Mouse (Mus musculus): ENCODE data around the gene Frmd4b. TPM values are rescaled to one million over a fixed set of nuclear protein-coding genes. Genes with fewer than 3 reads are reported as not detected.

The Frmd4b gene
- polyA plus RNA-seq, 1 experiment from 2014 or later: 13.5 TPM

DNA sequence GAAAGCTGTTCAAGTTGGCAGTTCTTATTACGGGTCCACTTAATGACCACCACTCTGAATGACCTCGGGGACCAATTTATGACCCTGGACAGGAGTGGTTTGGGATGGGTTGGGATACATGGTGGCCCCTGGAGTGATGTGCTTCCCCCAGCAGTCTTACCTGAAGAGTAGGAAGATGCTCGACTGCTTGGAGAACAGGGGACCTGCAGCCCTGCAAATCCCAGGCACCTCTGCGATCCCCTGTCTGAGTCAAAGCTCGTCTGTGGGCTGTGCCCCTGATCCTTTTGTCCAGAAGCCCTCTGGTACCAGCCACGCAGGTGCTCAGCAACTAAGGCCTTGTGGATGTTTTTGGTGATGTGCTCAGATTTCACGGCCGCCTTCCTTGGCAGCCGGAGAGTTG is 321.9 kb downstream of the Frmd4b start:
- H3K27ac ChIP-seq (ENCODE audit: low read length): no peak overlapping the region
- H3K36me3 ChIP-seq (ENCODE audit: control insufficient read depth, insufficient read depth): peaks cover 15% of the 10 kb centered on the region

DNA sequence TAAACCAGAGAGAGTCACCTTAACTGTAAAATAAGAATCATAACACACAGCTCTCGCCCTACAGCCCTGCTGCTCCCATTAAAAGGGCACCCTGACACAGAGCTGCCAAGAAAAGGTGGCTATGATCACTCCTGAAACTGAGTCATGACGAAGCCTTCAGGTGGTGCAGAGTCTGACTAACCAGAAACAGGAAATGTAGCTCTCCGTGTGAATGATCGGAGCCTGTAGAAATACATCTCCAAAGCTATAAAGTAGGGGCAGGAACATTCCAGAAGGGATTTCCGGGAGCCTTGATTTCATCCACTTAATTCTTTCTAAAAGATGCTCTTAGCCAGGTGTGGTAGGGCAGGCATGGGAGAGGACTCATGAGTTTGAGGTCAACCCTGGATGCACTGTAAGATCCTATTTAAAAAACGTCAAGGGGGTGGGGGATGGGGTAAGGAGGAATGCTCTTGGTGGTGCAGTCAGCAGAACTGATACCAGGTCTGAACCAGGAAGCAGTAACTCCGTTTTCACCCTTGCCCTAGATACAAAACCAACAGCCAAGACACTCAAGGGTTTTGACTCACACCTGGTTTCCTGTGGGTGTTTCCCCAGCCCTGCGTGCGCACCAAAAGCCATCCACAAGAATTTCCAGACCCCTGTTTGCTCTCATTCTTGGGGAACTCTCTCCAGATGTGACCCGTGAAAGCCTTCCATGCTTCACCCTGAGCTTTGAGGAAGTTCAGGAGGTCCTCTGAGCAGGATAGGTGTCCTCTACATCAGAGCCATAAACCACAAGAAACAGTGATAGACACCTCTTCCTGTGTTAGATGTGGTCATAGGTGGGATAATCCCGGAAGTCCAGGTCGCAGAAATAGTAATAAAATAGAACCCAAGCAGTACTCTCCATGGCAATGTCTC is 323.4 kb downstream of the Frmd4b start:
- Histone ChIP-seq H3K36me3 (ENCODE audit: control insufficient read depth, insufficient read depth) (peaks cover 15% of the 10 kb centered on the region), H3K27ac (ENCODE audit: low read length) (no peak overlapping the region), H3K4me3 (ENCODE audit: low read length) (no peak overlapping the region), H3K27me3 (ENCODE audit: control insufficient read depth, insufficient read depth, low read length) (no peaks in the 10 kb centered on the region), H3K4me1 (ENCODE audit: control insufficient read depth, insufficient read depth, low read length) (peaks cover 21% of the 10 kb centered on the region), H3K9ac (ENCODE audit: low read length) (no peak overlapping the region), H3K9me3 (replicated peaks; ENCODE audit: control insufficient read depth, low read length) (no peaks in the 10 kb centered on the region), H3K4me2 (ENCODE audit: low read depth, low read length) (no peak overlapping the region)
- WGBS: 70% methylated on average over 12 of the region's 12 CpGs
- no peak for ATAC-seq (replicated peaks; ENCODE audit: extremely low read depth, insufficient read depth, low FRiP score)

More for the DNA sequence above, 321.9 kb downstream of the Frmd4b start:
- 84% methylated on average over 9 of the region's 9 CpGs for WGBS
- Histone ChIP-seq H3K4me2 (ENCODE audit: low read depth, low read length) (no peak overlapping the region), H3K9ac (ENCODE audit: low read length) (no peak overlapping the region), H3K27me3 (ENCODE audit: control insufficient read depth, insufficient read depth, low read length) (no peaks in the 10 kb centered on the region), H3K4me3 (ENCODE audit: low read length) (no peak overlapping the region), H3K9me3 (replicated peaks; ENCODE audit: control insufficient read depth, low read length) (no peaks in the 10 kb centered on the region), H3K4me1 (ENCODE audit: control insufficient read depth, insufficient read depth, low read length) (peaks cover 19% of the 10 kb centered on the region)
- no peak for ATAC-seq (replicated peaks; ENCODE audit: extremely low read depth, insufficient read depth, low FRiP score)

DNA sequence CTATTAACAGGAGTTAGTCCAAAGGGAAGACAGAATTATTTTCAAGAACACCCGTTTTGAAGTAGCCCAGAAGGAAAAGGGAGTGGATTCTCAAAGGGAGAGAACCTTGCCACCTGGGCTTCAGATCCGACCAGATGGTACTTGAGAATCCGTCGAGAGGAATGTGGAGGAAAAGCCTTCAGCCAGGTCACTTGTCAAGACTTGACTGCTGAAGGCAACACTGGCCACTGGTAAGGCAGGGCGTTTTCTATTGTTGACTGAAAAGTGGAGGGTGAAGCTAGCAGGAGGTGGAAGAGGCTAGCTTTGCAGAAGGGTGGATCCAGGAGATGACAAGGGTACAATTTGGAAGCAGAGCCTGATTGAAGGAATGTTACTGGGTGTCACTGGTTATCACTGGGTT is 324.4 kb downstream of the Frmd4b start:
- peaks cover 15% of the 10 kb centered on the region for H3K36me3 ChIP-seq (ENCODE audit: control insufficient read depth, insufficient read depth)
- 63% methylated on average over 5 of the region's 5 CpGs for WGBS

DNA sequence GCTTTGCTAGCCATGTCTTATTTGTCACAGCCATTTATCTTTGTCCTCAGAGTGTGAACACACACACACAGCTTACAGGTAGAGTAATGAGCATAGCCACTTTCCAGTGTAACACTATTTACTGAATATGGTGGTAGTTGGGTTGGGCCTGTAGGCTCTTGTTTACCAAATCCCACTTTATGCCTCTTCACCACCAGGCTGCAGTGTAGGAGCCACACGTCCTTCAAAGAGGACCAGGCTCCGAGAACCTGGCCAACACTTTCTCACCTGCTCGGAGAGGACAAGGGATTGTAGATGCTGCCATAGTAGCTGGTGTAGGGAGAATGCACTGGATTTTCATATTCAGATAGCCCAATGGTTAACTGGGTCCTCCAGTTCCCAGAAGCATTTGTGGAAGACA is 325.2 kb downstream of the Frmd4b start:
- H3K4me2 ChIP-seq (ENCODE audit: low read depth, low read length): no peak overlapping the region
- peaks cover 22% of the 10 kb centered on the region for H3K4me1 ChIP-seq (ENCODE audit: control insufficient read depth, insufficient read depth, low read length)
- H3K36me3 ChIP-seq (ENCODE audit: control insufficient read depth, insufficient read depth): peaks cover 12% of the 10 kb centered on the region
- no peaks in the 10 kb centered on the region for H3K9me3 ChIP-seq (replicated peaks; ENCODE audit: control insufficient read depth, low read length)
- ATAC-seq (replicated peaks; ENCODE audit: extremely low read depth, insufficient read depth, low FRiP score): no peak
- no peak overlapping the region for H3K4me3 ChIP-seq (ENCODE audit: low read length)
- H3K27me3 ChIP-seq (ENCODE audit: control insufficient read depth, insufficient read depth, low read length): no peaks in the 10 kb centered on the region
- WGBS: 87% methylated on average over 3 of the region's 3 CpGs
- no peak overlapping the region for H3K9ac ChIP-seq (ENCODE audit: low read length)
- no peak overlapping the region for H3K27ac ChIP-seq (ENCODE audit: low read length)

More for the DNA sequence above, 324.4 kb downstream of the Frmd4b start:
- no peak overlapping the region for H3K4me2 ChIP-seq (ENCODE audit: low read depth, low read length)
- no peak overlapping the region for H3K9ac ChIP-seq (ENCODE audit: low read length)
- H3K27me3 ChIP-seq (ENCODE audit: control insufficient read depth, insufficient read depth, low read length): no peaks in the 10 kb centered on the region
- peaks cover 23% of the 10 kb centered on the region for H3K4me1 ChIP-seq (ENCODE audit: control insufficient read depth, insufficient read depth, low read length)
- ATAC-seq (replicated peaks; ENCODE audit: extremely low read depth, insufficient read depth, low FRiP score): no peak
- H3K27ac ChIP-seq (ENCODE audit: low read length): no peak overlapping the region
- H3K9me3 ChIP-seq (replicated peaks; ENCODE audit: control insufficient read depth, low read length): no peaks in the 10 kb centered on the region
- H3K4me3 ChIP-seq (ENCODE audit: low read length): no peak overlapping the region

DNA sequence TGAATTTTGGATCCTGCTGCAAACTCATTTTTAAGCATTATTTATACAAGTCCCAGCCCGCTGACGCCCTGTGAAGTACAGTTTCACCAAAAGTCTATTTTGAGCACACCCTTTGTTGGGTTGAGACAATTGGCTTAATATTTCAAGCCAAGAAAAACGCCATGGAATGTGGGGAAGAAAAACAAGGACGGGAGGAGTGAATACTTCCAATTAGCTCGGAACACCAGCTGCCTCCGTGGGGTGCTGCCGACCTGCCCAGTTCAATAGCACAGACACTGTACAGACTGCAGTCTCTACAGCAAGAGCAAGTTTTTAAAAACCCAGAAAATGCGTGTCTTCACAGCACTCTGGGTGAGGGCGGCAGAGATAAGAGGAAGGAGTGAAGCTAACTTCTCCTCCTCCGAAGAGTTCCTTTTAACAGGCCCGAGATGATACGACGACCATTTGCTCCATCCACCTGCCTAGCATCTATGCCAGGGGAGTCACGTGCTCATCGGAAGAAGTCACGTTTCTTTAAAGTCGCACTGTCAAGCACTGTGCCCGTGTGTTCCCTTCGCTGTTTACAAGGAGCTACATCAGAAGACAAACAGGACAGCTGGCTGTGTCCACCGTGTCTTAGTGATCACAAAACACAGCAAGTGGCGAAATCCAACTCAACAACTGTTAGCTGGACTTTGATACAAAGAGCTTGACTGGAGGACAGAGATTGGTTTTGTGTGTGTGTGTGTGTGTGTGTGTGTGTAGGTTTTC is 326.0 kb downstream of the Frmd4b start:
- H3K4me2 ChIP-seq (ENCODE audit: low read depth, low read length): peak overlapping the region; percentile 14; the same call in 1 of the 2 replicates
- no peak for ATAC-seq (replicated peaks; ENCODE audit: extremely low read depth, insufficient read depth, low FRiP score)
- H3K9me3 ChIP-seq (replicated peaks; ENCODE audit: control insufficient read depth, low read length): no peaks in the 10 kb centered on the region
- no peak overlapping the region for H3K4me3 ChIP-seq (ENCODE audit: low read length)
- 60% methylated on average over 21 of the region's 21 CpGs for WGBS
- peaks cover 20% of the 10 kb centered on the region for H3K4me1 ChIP-seq (ENCODE audit: control insufficient read depth, insufficient read depth, low read length)
- no peaks in the 10 kb centered on the region for H3K27me3 ChIP-seq (ENCODE audit: control insufficient read depth, insufficient read depth, low read length)
- peak overlapping the region; percentile 17; the same call in 1 of the 2 replicates for H3K27ac ChIP-seq (ENCODE audit: low read length)
- H3K9ac ChIP-seq (ENCODE audit: low read length): no peak overlapping the region
- peaks cover 12% of the 10 kb centered on the region for H3K36me3 ChIP-seq (ENCODE audit: control insufficient read depth, insufficient read depth)

DNA sequence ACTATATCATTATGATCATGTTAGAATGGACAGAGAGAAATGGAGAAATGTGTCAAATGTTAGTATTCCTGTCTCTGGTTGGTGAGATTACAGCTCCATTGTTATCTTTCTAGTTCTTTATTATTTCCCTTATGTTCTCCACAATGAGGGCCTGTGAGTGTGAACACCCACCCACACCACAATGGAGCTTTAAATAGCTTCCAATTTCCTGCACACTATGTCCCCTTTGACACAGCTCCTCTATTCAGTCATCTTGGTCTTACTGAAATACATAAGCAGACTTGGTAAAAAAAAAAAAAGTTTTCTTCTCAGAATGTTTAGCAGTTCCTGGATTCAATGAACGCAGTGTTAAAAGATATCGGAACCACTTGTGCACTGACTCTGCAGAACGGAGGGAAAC is 326.7 kb downstream of the Frmd4b start:
- ATAC-seq (replicated peaks; ENCODE audit: extremely low read depth, insufficient read depth, low FRiP score): no peak
- Histone ChIP-seq H3K27ac (ENCODE audit: low read length) (no peak overlapping the region), H3K4me2 (ENCODE audit: low read depth, low read length) (no peak overlapping the region), H3K27me3 (ENCODE audit: control insufficient read depth, insufficient read depth, low read length) (no peaks in the 10 kb centered on the region), H3K36me3 (ENCODE audit: control insufficient read depth, insufficient read depth) (peaks cover 5% of the 10 kb centered on the region), H3K4me1 (ENCODE audit: control insufficient read depth, insufficient read depth, low read length) (peaks cover 20% of the 10 kb centered on the region), H3K9me3 (replicated peaks; ENCODE audit: control insufficient read depth, low read length) (no peaks in the 10 kb centered on the region), H3K9ac (ENCODE audit: low read length) (no peak overlapping the region), H3K4me3 (ENCODE audit: low read length) (no peak overlapping the region)
- 48% methylated on average over 3 of the region's 3 CpGs for WGBS

DNA sequence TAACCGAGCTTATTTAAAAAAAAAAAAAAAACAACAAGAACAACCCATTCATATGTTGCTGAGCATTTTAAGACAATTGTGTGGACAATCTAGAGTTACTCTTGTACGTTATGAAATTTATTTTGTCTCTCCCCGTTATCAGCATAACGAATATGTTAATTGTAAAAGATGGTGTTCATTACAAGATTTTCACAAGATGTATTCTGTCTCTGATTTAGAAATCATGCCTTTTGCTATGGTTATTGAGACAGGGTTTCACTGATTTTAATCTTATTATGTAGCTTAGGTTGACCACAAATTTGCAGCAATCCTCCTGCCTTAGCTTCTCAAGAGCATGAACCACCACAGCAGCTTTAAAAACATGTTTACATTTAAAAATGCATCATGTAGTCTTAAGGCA is 327.5 kb downstream of the Frmd4b start:
- no peak overlapping the region for H3K9ac ChIP-seq (ENCODE audit: low read length)
- no peak for ATAC-seq (replicated peaks; ENCODE audit: extremely low read depth, insufficient read depth, low FRiP score)
- peaks cover 20% of the 10 kb centered on the region for H3K4me1 ChIP-seq (ENCODE audit: control insufficient read depth, insufficient read depth, low read length)
- WGBS: 80% methylated on average over 4 of the region's 4 CpGs
- no peak overlapping the region for H3K4me2 ChIP-seq (ENCODE audit: low read depth, low read length)
- no peak overlapping the region for H3K27ac ChIP-seq (ENCODE audit: low read length)
- no peaks in the 10 kb centered on the region for H3K36me3 ChIP-seq (ENCODE audit: control insufficient read depth, insufficient read depth)
- no peaks in the 10 kb centered on the region for H3K9me3 ChIP-seq (replicated peaks; ENCODE audit: control insufficient read depth, low read length)
- no peak overlapping the region for H3K4me3 ChIP-seq (ENCODE audit: low read length)
- no peaks in the 10 kb centered on the region for H3K27me3 ChIP-seq (ENCODE audit: control insufficient read depth, insufficient read depth, low read length)

DNA sequence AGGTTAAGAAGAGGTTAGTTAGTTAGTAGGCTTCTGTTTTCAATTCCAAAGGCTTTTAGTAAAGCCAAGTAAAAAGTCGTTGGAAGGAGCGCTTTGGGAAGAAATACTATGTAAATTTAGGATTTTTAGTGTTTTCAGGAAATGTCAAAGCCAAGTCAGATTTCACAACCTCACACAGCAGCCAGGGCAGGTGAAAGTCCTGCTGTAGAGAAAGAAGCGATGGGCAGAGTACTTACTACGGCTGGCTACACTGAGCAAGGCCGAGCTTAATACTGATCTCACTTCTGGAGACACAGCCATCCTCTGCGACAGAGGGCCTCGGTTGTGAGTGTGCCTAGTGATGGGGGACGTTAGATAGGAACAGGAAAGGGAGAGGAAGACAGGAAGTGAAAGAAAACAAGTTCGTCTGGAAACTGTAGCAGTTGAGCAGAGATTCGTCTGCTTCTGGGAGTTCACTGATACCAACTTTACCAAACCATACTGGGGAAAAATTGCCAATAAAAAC is 328.0 kb downstream of the Frmd4b start:
- H3K27ac ChIP-seq (ENCODE audit: low read length): peak overlapping the region; percentile 27; the same call in 1 of the 2 replicates

More for the DNA sequence above, 328.0 kb downstream of the Frmd4b start:
- Histone ChIP-seq H3K36me3 (ENCODE audit: control insufficient read depth, insufficient read depth) (no peaks in the 10 kb centered on the region), H3K4me3 (ENCODE audit: low read length) (no peak overlapping the region), H3K9me3 (replicated peaks; ENCODE audit: control insufficient read depth, low read length) (no peaks in the 10 kb centered on the region), H3K4me2 (ENCODE audit: low read depth, low read length) (no peak overlapping the region), H3K4me1 (ENCODE audit: control insufficient read depth, insufficient read depth, low read length) (peaks cover 20% of the 10 kb centered on the region), H3K27me3 (ENCODE audit: control insufficient read depth, insufficient read depth, low read length) (no peaks in the 10 kb centered on the region), H3K9ac (ENCODE audit: low read length) (no peak overlapping the region)
- ATAC-seq (replicated peaks; ENCODE audit: extremely low read depth, insufficient read depth, low FRiP score): no peak
- 61% methylated on average over 10 of the region's 10 CpGs for WGBS
